Mouse (Mus musculus) gastrocnemius, postnatal 36 days (tissue): ENCODE results near the gene Hopx. TPM values are rescaled to one million over a fixed set of nuclear protein-coding genes. Genes with fewer than 3 reads are reported as not detected.
"Not testable (repeated sequence)": the region's sequence is repeated elsewhere in the genome, so short reads cannot be mapped to it uniquely, and the experiment has no call there.

Experiments
- DNase-seq, 2 experiments: peaks; one replicate each; pipeline ENCODE4 v3.0.0; 2022
- intact Hi-C: fragments of 180-260 bp; cut with DNase I; formaldehyde crosslinking; loops from one replicate; pipeline ENCODE4 v1.15.1; 2025
- total RNA-seq, 2 experiments: library from RNA; stranded (reverse); gene quantifications; 2 replicates each; pipeline ENCODE4 v1.2.3; 2021

The Hopx gene
- total RNA-seq, 2 experiments from 2014 or later, result 3.1 to 3.6 TPM

GRCm38 (mm10) chr5:77107146-77107822, 7.6 kb downstream of the Hopx start:
- intact Hi-C loops, result no loop called here
- DNase-seq, result no peak

- intact Hi-C loops, result no loop called here
- no peak for DNase-seq
Observed at GRCm38 (mm10) chr5:77102522-77103365, 12.2 kb downstream of the Hopx start.

GRCm38 (mm10) chr5:77100691-77101090, 14.2 kb downstream of the Hopx start:
- intact Hi-C loops, result no loop called here

GRCm38 (mm10) chr5:77099997-77100380, 14.9 kb downstream of the Hopx start:
- DNase-seq, result no peak
- intact Hi-C loops, result no loop called here

More at GRCm38 (mm10) chr5:77100691-77101090, 14.2 kb downstream of the Hopx start:
- DNase-seq, result no peak

- intact Hi-C loops, result no loop called here
- no peak for DNase-seq
Observed at GRCm38 (mm10) chr5:77099317-77099996, 15.5 kb downstream of the Hopx start.

- intact Hi-C loops, result no loop called here
- no peak for DNase-seq
Observed at GRCm38 (mm10) chr5:77098874-77099273, 16.0 kb downstream of the Hopx start.

GRCm38 (mm10) chr5:77097686-77098085, 17.2 kb downstream of the Hopx start:
- intact Hi-C loops, result no loop called here
- no peak for DNase-seq

DNA sequence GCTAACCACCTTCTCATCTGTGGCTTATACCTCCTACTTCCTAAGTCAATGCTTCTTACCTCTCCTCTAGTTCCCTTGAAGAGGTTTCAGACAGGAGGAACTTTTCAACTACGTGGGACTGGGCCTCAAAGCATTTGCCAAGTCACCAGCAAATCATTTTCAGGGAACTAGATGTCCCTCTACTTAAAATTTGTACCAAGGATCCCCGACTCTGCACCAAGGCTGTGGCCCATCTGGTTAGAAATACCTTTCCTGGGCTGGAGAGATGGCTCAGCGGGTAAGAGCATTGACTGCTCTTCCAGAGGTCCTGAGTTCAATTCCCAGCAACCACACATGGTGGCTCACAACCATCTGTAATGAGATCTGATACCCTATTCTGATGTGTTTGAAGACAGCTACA, 18.7 kb downstream of the Hopx start:
- intact Hi-C loops, DNase-seq: not testable (repeated sequence)

- intact Hi-C loops, result loop anchor here (2.0 kb wide), 1 partner anchor 76 kb away; no protein-coding TSS in a partner anchor
- DNase-seq, result peak; percentile 46 to 70
Observed at GRCm38 (mm10) chr5:77094510-77095491, 20.1 kb downstream of the Hopx start.

- no peak for DNase-seq
- intact Hi-C loops, result loop anchor here (2.0 kb wide), 1 partner anchor 77 kb away; no protein-coding TSS in a partner anchor
Observed at GRCm38 (mm10) chr5:77093961-77094360, 21.0 kb downstream of the Hopx start.

DNA sequence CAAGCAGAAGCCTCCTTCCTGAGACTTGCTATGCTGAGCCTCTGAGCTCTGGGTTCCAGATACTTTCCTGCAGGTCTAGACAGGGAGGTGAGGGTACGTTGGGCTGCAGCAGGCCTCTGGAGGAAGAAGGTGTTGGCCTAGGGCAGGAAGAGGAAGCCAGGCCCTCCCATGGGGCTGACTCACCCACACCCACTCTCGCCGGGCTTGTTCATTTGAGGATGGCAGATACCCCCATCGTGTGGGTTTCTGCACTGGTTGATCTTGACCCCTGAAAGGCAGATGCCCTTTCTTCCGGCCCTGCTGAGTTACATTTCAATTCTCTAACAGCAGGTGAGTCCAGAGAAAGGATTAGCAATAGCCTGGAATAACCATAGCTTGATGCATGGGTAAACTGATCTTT, 22.4 kb downstream of the Hopx start:
- intact Hi-C loops, result no loop called here
- no peak for DNase-seq

- DNase-seq, result no peak
- intact Hi-C loops, result no loop called here
Observed at GRCm38 (mm10) chr5:77091923-77092322, 23.0 kb downstream of the Hopx start.

- intact Hi-C loops, result no loop called here
- DNase-seq, result no peak
Observed at GRCm38 (mm10) chr5:77090521-77091096, 24.3 kb downstream of the Hopx start.

- DNase-seq, result no peak
- intact Hi-C loops, result loop anchor here (5.0 kb wide), 3 partner anchors 77 to 933 kb away; no protein-coding TSS in a partner anchor
Observed at GRCm38 (mm10) chr5:77089901-77090300, 25.0 kb downstream of the Hopx start.

DNA sequence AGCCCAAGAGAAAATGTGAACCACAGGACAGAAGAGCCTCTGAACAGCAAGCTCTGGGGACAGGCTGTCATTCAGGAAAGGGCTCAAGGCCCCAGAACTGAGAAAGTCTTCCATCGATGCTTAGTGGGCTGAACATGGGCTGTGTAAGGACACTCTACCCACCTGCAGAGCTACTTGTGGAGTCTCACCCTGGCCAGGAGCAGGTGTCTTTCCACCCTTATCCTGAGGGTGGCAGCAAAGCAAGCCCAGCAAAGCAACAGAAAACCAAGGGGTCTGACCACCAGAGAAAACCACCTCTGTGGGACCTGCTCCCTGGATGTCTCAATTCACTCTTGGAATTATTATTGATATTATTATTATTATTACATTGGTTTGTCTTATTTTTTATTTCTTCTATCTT, 25.6 kb downstream of the Hopx start:
- intact Hi-C loops, result loop anchor here (5.0 kb wide), 3 partner anchors 78 to 932 kb away; no protein-coding TSS in a partner anchor
- DNase-seq, result peak; percentile 43 to 46

DNA sequence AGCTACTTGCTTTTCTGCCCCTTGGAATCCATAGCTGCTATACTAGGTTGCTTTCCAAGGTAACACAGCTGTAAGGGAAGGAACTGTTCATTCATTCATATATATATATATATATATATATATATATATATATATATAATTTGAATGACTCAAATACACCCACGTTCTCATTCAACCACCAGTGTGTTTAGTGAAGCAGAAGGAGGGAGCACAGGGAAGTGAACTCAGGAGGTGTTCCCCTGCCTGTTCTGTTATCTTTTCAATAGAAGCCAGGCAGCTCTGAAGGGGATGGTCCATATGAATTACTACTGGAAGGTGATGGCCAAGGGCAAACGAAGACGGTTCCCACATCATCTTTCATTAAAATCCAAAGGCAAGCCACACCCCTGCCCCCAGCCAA, 27.8 kb downstream of the Hopx start:
- no peak for DNase-seq

GRCm38 (mm10) chr5:77086541-77086940, 28.4 kb downstream of the Hopx start:
- no peak for DNase-seq
- intact Hi-C loops, result loop anchor here (5.0 kb wide), 3 partner anchors 81 to 929 kb away; no protein-coding TSS in a partner anchor

More for the DNA sequence above, 27.8 kb downstream of the Hopx start:
- intact Hi-C loops, result loop anchor here (5.0 kb wide), 3 partner anchors 80 to 930 kb away; no protein-coding TSS in a partner anchor

GRCm38 (mm10) chr5:77085753-77086450, 29.0 kb downstream of the Hopx start:
- no peak for DNase-seq
- intact Hi-C loops, result loop anchor here (5.0 kb wide), 3 partner anchors 81 to 929 kb away; no protein-coding TSS in a partner anchor
